Mouse (Mus musculus) stomach, postnatal 0 days (tissue): ENCODE measurements around the gene Sri.

Source experiments
- CTCF ChIP-seq: IDR thresholded peaks from 2 replicates; pipeline ENCODE4 v1.5.1; 2016; ENCODE audit warnings: antibody characterized with exemption, low read depth, mild to moderate bottlenecking, moderate library complexity
- EP300 ChIP-seq: optimal IDR thresholded peaks from 2 replicates; pipeline ENCODE3; 2016; ENCODE audit warnings: antibody characterized with exemption

GRCm38 (mm10) chr5:8058056-8058455 lies 12.2 kb downstream of the Sri start:
- TF ChIP-seq CTCF: no peak
- TF ChIP-seq EP300: no peak
